ENCODE assay signal across 7 mouse cellular contexts in genomic region chr11:6526526-6527255, GRCm38 (mm10). TPM values are rescaled to one million over a fixed set of nuclear protein-coding genes. Genes with fewer than 3 reads are reported as not detected.
DNase-seq lines count a peak whose midpoint lies in the region; ATAC-seq and TF ChIP-seq lines count a peak whose summit lies in the region.
"Not testable (repeated sequence)": the region's sequence is repeated elsewhere in the genome, so short reads cannot be mapped to it uniquely, and the experiment has no call there.

No protein-coding gene starts in this region.

- not testable (repeated sequence) for ATAC-seq in G1E (ENCODE audit: extremely low read depth, insufficient number of reproducible peaks, low FRiP score, poor library complexity, severe bottlenecking); embryonic facial prominence, embryonic 14.5 days (ENCODE audit: low read depth); hindbrain, embryonic 14.5 days (ENCODE audit: low FRiP score); lung, embryonic 14.5 days (ENCODE audit: insufficient read depth)

- TF ChIP-seq POLR2A in myocyte (IDR thresholded peaks at IDR 0.05; ENCODE audit: insufficient read length, low read depth) = not testable (repeated sequence)

- DNase-seq in G1E (ENCODE audit: low spot score); embryonic facial prominence, embryonic 14.5 days (ENCODE audit: low spot score); hindbrain, embryonic 14.5 days (ENCODE audit: low spot score); limb, embryonic 10.5 days (ENCODE audit: low spot score); lung, embryonic 14.5 days: not testable (repeated sequence)
- DNase-seq in heart, adult 11 months = peak; percentile 79

- H3K9ac ChIP-seq in embryonic facial prominence, embryonic 14.5 days (ENCODE audit: low read depth, low read length) = peak overlapping the region; percentile 86; the same call in 1 of the 2 replicates
- H3K9ac ChIP-seq in hindbrain, embryonic 14.5 days = peak overlapping the region; percentile 66; the same call in 1 of the 2 replicates
- H3K9ac ChIP-seq in lung, embryonic 14.5 days = peak overlapping the region; percentile 89; the same call in 1 of the 2 replicates

- peaks cover 44% of the 10 kb centered on the region for H3K4me1 ChIP-seq in G1E (ENCODE audit: insufficient read depth, low read depth, low read length)
- not testable (repeated sequence) for H3K4me1 ChIP-seq in embryonic facial prominence, embryonic 14.5 days (ENCODE audit: control insufficient read depth, insufficient read depth, low read length); hindbrain, embryonic 14.5 days (replicated peaks; ENCODE audit: control insufficient read depth, insufficient read depth, low read length); limb, embryonic 10.5 days; lung, embryonic 14.5 days (ENCODE audit: insufficient read depth)

- not testable (repeated sequence) for H3K27me3 ChIP-seq in G1E (ENCODE audit: insufficient read depth, low read length); embryonic facial prominence, embryonic 14.5 days (replicated peaks; ENCODE audit: control insufficient read depth, insufficient read depth, low read length); hindbrain, embryonic 14.5 days (ENCODE audit: control insufficient read depth, insufficient read depth, low read length); limb, embryonic 10.5 days (ENCODE audit: low read depth, poor library complexity, severe bottlenecking); lung, embryonic 14.5 days (ENCODE audit: insufficient read depth, low read length); myocyte (ENCODE audit: control insufficient read depth, insufficient read depth, insufficient read length)

- TF ChIP-seq CTCF in G1E (IDR thresholded peaks at IDR 0.05; ENCODE audit: low read depth, low read length); lung, embryonic 14.5 days (IDR thresholded peaks at IDR 0.05; ENCODE audit: low read depth): not testable (repeated sequence)

- H3K36me3 ChIP-seq in G1E (replicated peaks) (peaks cover 32% of the 10 kb centered on the region), myocyte (ENCODE audit: control insufficient read depth, insufficient read depth) (peaks cover 37% of the 10 kb centered on the region)
- peaks cover 33% of the 10 kb centered on the region for H3K36me3 ChIP-seq in embryonic facial prominence, embryonic 14.5 days (ENCODE audit: control insufficient read depth, insufficient read depth, low read length)
- H3K36me3 ChIP-seq in hindbrain, embryonic 14.5 days (replicated peaks; ENCODE audit: control insufficient read depth, insufficient read depth) = peaks cover 26% of the 10 kb centered on the region
- H3K36me3 ChIP-seq in limb, embryonic 10.5 days = peaks cover 37% of the 10 kb centered on the region
- peaks cover 34% of the 10 kb centered on the region for H3K36me3 ChIP-seq in lung, embryonic 14.5 days (ENCODE audit: insufficient read depth)

- H3K4me2 ChIP-seq in embryonic facial prominence, embryonic 14.5 days (ENCODE audit: low read depth, low read length) = peak overlapping the region; percentile 81
- H3K4me2 ChIP-seq in hindbrain, embryonic 14.5 days (replicated peaks) = peak overlapping the region; percentile 64
- H3K4me2 ChIP-seq in lung, embryonic 14.5 days = peak overlapping the region; percentile 86
- peak overlapping the region; percentile 90 for H3K4me2 ChIP-seq in myocyte (ENCODE audit: low read depth)

- peaks cover 28% of the 10 kb centered on the region for H3K79me2 ChIP-seq in myocyte (ENCODE audit: control insufficient read depth, insufficient read depth)

- WGBS in embryonic facial prominence, embryonic 14.5 days = 65% methylated on average over 8 of the region's 16 CpGs
- 85% methylated on average over 12 of the region's 16 CpGs for WGBS in hindbrain, embryonic 14.5 days
- WGBS in limb, embryonic 10.5 days = 74% methylated on average over 12 of the region's 16 CpGs
- 47% methylated on average over 11 of the region's 16 CpGs for WGBS in lung, embryonic 14.5 days

- H3K4me3 ChIP-seq in G1E (ENCODE audit: low read depth, low read length) = peak overlapping the region; percentile 69
- H3K4me3 ChIP-seq in embryonic facial prominence, embryonic 14.5 days (ENCODE audit: low read depth, low read length) = peak overlapping the region; percentile 69
- peak overlapping the region; percentile 52; the same call in 1 of the 2 replicates for H3K4me3 ChIP-seq in hindbrain, embryonic 14.5 days (replicated peaks; ENCODE audit: low read length)
- peak overlapping the region; percentile 66 for H3K4me3 ChIP-seq in limb, embryonic 10.5 days
- H3K4me3 ChIP-seq in lung, embryonic 14.5 days (ENCODE audit: low read depth, low read length) = peak overlapping the region; percentile 70
- H3K4me3 ChIP-seq in myocyte = peak overlapping the region; percentile 96

- not testable (repeated sequence) for H3ac ChIP-seq in myocyte (ENCODE audit: control insufficient read depth, insufficient read length)

- H3K27ac ChIP-seq in embryonic facial prominence, embryonic 14.5 days (replicated peaks; ENCODE audit: low read depth, low read length); hindbrain, embryonic 14.5 days: not testable (repeated sequence)
- H3K27ac ChIP-seq in limb, embryonic 10.5 days = peak overlapping the region; percentile 85
- peak overlapping the region; percentile 24; the same call in 1 of the 2 replicates for H3K27ac ChIP-seq in lung, embryonic 14.5 days (ENCODE audit: low read depth)

- H3K9me3 ChIP-seq in G1E (replicated peaks); embryonic facial prominence, embryonic 14.5 days (ENCODE audit: control insufficient read depth, low read length); hindbrain, embryonic 14.5 days (ENCODE audit: control insufficient read depth, low read length); limb, embryonic 10.5 days (replicated peaks); lung, embryonic 14.5 days (ENCODE audit: low read depth, low read length): not testable (repeated sequence)

TF ChIP-seq in myocyte, 11 proteins besides CTCF, POLR2A, EP300 and RAD21:
- TF ChIP-seq MAX (IDR thresholded peaks at IDR 0.05; ENCODE audit: low read depth) (peak; percentile 89), USF1 (IDR thresholded peaks at IDR 0.05; ENCODE audit: low read depth) (peak; percentile 88)

RNA-seq across cellular contexts. Expression of gene Myo1g, which starts 5.9 kb away (rescaled TPM):
- total RNA-seq in G1E (2014; fragmentation: Nextera tagmentation) (48.5 and 56.5 TPM in 2 replicates), G1E (2017) (69.2 and 74.5 TPM in 2 replicates)
- polyA plus RNA-seq in G1E (2012) (71.8 and 78.8 TPM in 2 replicates), myocyte (2012; fragmentation: generic; extraction: Trizol) (0.04 TPM)
- 2.1 and 2.4 TPM in 2 replicates for polyA plus RNA-seq in embryonic facial prominence, embryonic 14.5 days (2014; fragmentation: Nextera tagmentation; extraction: Ambion mirVana)
- polyA plus RNA-seq in hindbrain, embryonic 14.5 days (2014; fragmentation: Nextera tagmentation; extraction: Ambion mirVana) = 0.31 and 0.74 TPM in 2 replicates
- 0.80 and 0.86 TPM in 2 replicates for polyA plus RNA-seq in limb, embryonic 10.5 days (2016; fragmentation: Nextera tagmentation; extraction: Ambion mirVana)
- polyA plus RNA-seq in lung, embryonic 14.5 days (2014; fragmentation: Nextera tagmentation; extraction: Ambion mirVana) = 1.2 and 2.1 TPM in 2 replicates

RNA-seq across cellular contexts. Expression of gene Ccm2, which starts 20.0 kb away (rescaled TPM):
- 16.8 and 22.5 TPM in 2 replicates for total RNA-seq in G1E (2014; fragmentation: Nextera tagmentation)
- total RNA-seq in G1E (2017) = 32.1 and 43.5 TPM in 2 replicates
- polyA plus RNA-seq in G1E (2012) = 34.9 and 37.3 TPM in 2 replicates
- polyA plus RNA-seq in embryonic facial prominence, embryonic 14.5 days (2014; fragmentation: Nextera tagmentation; extraction: Ambion mirVana) = 93.5 and 93.7 TPM in 2 replicates
- polyA plus RNA-seq in hindbrain, embryonic 14.5 days (2014; fragmentation: Nextera tagmentation; extraction: Ambion mirVana) = 89.0 and 89.4 TPM in 2 replicates
- 125 and 132 TPM in 2 replicates for polyA plus RNA-seq in limb, embryonic 10.5 days (2016; fragmentation: Nextera tagmentation; extraction: Ambion mirVana)
- 88.8 and 94.3 TPM in 2 replicates for polyA plus RNA-seq in lung, embryonic 14.5 days (2014; fragmentation: Nextera tagmentation; extraction: Ambion mirVana)
- 66.0 TPM for polyA plus RNA-seq in myocyte (2012; fragmentation: generic; extraction: Trizol)

RNA-seq across cellular contexts. Expression of gene Purb, which starts 51.0 kb away (rescaled TPM):
- total RNA-seq in G1E (2014; fragmentation: Nextera tagmentation) (38.2 and 43.9 TPM in 2 replicates), G1E (2017) (32.0 and 34.5 TPM in 2 replicates)
- polyA plus RNA-seq in G1E (2012) (7.8 and 8.9 TPM in 2 replicates), myocyte (2012; fragmentation: generic; extraction: Trizol) (33.2 TPM)
- polyA plus RNA-seq in embryonic facial prominence, embryonic 14.5 days (2014; fragmentation: Nextera tagmentation; extraction: Ambion mirVana) = 28.8 and 29.2 TPM in 2 replicates
- 9.8 and 9.9 TPM in 2 replicates for polyA plus RNA-seq in hindbrain, embryonic 14.5 days (2014; fragmentation: Nextera tagmentation; extraction: Ambion mirVana)
- polyA plus RNA-seq in limb, embryonic 10.5 days (2016; fragmentation: Nextera tagmentation; extraction: Ambion mirVana) = 15.9 and 17.9 TPM in 2 replicates
- polyA plus RNA-seq in lung, embryonic 14.5 days (2014; fragmentation: Nextera tagmentation; extraction: Ambion mirVana) = 25.9 and 27.9 TPM in 2 replicates

Comparison
In these comparisons a context has a peak if more than half of its experiments do, and no peak if none do; other contexts are left out.
1. RNA of gene Myo1g, which starts 5.9 kb away (polyA plus RNA-seq): 71.8 to 78.8 TPM in G1E; 2.1 to 2.4 TPM in embryonic facial prominence, embryonic 14.5 days, 1.2 to 2.1 TPM in lung, embryonic 14.5 days, 0.80 to 0.86 TPM in limb, embryonic 10.5 days, 0.31 to 0.74 TPM in hindbrain, embryonic 14.5 days and 0.04 TPM in myocyte (single experiment); every median in the first group is over 10 times any median in the second.
2. Peak in every context shown above with its lines, with median percentiles within 50 percentile points of each other: H3K4me3 ChIP-seq, H3K4me2 ChIP-seq and H3K9ac ChIP-seq.